Mouse (Mus musculus) ovary, postnatal 14 days (tissue): ENCODE measurements around the gene Smg5.
"Not testable (repeated sequence)": the region's sequence is repeated elsewhere in the genome, so short reads cannot be mapped to it uniquely, and the experiment has no call there.

Source experiments
- DNase-seq: peaks from one replicate; pipeline ENCODE4 v3.0.0; 2022; ENCODE audit warnings: low spot score

Smg5 gene

DNA sequence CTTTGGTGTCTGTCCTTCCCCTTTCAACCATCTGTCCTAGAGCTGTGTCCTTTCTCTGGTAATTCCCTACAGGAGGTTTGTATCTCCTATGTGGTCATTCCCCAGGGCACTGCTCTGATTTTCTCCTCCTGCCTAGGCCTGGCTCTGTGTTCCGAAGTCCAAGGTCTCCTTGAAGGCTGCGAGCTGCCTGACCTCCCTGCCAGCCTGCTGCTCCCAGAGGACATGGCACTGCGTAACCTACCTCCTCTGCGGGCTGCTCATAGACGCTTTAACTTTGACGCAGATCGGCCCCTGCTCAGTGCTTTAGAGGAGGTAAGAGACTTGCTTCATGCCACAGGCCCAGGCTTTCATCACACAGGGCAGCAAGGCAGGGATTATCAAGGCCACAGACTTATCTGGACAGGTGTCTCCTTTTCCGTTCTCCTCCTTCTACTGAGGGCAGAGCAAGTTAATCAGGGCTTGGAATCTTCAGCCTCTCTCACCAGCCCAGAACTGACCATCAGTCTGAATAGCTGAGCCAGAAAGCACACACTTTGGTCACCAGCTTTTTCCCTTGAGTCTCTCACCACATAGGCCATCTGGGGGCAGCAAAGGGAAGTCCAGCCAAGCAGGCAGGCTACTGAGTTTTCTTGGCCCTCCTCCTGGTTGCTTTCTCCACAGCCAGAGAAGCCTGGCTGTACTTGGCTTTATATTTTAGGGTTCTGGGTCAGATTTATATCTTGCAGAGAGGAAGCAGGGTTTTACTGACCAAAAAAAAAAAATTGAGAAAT, 18.5 kb downstream of the Smg5 start:
- no peak for DNase-seq

GRCm38 (mm10) chr3:88359584-88359983, 23.5 kb downstream of the Smg5 start:
- DNase-seq = no peak

DNA sequence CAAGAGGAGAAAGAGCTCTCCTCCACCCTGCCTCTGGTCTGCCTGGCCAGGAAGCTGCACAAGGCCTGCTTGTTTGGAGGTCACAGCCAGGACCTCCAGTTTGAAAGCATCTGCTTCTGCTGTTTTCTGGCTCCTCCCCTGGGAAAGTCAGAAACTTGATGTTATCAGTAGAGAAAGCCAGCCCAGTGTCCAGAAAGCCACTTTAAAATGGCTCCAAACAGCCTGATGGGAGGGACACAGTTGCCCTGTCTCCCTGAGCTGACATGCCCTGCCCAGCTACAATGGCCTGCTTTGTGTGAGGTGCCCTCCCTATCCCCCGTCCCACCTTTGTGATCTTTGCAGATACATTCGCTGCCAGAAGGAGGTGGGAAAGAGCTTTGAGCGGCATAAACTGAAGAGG, 23.9 kb downstream of the Smg5 start:
- DNase-seq = no peak

- no peak for DNase-seq
Measured at GRCm38 (mm10) chr3:88361096-88361495, 25.0 kb downstream of the Smg5 start.

DNA sequence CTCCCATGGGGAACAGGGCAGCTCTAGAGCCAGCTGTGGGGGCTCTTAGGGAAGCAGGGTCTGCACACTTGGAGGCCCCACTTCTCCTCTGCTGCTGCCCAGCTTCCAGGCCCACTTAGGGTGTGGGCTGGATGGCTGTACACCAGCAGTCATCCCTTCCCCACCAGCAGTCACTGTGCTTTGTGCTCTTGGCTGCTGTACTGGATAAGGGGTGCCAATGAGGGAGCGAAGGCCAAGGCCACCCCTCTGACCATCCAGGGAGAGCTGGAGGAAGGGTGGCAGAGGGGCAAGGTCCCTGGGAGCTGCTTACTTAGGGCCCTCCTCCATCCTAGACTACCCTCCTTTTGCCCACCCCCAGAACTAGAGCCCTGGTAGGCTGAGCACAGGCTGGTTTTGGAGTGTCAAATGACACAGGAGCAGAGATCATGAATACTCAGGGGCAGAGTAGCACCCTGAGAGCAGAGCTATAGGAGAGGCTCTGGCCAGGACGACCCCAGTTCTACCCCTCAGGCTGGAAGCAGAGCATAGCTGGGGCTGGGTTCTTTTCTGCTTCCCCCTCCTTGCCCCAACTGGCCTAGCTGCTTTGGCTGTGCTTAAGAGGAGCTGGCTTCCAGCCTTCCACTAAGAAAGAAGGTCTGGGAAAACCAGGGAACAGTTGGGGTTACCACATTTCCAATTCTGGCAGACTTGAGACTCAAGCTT, 25.7 kb downstream of the Smg5 start:
- DNase-seq = no peak

DNA sequence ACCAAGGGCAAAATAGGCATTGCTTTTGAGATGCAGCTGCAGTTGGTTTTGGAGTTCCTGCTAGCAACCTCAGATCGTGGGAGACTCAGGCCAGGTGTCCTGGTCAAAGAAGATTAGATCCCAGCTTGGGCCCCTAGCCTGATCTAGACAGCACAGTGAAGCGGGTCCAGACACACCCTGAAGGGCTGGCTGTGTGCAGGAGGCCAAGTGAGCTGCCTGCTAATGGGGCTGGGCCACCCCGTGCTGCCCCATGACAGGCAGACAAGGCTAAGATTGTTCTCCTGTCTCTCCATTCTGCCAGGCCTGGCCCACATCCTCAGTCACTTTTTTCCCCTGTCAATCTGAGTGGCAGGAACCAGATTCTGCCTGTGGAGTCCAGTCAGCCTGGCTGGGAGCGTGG, 27.6 kb downstream of the Smg5 start:
- no peak for DNase-seq

DNA sequence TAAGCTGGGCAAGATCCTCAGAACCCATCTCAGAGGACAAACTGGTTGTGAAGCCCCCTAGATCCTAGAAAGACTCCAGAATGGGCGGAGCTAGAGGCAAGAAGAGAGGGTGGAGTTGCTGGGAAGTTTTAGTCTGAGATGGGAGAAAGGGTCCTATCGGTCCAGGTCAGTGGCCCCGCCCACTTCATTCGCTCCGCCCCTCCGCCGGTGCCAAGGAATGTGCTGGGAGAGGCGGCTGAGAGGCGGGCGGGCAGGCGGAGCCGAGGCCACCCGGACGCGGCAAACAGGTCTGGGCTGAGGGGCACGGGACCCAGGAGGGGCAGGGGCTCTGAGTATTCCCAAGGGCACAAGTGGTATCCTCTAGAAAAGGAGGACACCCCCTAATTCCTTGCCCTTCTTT, 28.3 kb downstream of the Smg5 start, which contains the start of gene Paqr6:
Gene Paqr6, plus strand, starts transcription at position 248 of the 400 bp plus-strand sequence.
- DNase-seq = peak; percentile 82

DNA sequence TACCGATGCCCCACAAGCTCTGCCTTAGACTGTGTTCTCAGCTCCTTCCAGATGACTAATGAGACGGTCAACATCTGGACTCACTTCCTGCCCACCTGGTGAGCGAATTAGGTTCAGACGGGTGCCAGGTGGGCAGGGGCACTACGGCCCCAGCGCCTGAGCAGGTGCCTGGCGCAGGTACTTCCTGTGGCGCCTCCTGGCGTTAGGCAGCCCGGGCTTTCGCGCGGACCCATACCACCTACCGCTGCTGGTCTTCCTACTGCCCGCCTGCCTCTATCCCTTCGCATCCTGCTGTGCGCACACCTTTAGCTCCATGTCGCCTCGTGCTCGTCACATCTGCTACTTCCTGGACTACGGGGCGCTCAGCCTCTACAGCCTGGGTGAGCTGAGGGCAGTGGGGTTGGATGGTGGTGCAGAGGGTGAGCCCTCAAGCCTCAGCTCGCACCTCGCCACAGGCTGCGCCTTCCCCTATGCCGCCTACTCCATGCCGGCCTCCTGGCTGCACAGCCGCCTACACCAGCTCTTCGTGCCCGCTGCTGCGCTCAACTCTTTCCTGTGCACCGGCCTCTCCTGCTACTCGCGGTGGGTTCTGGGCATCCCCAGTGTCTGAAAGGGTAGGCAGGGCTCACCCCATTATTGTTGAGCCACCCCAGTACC, 29.8 kb downstream of the Smg5 start:
- DNase-seq = no peak

DNA sequence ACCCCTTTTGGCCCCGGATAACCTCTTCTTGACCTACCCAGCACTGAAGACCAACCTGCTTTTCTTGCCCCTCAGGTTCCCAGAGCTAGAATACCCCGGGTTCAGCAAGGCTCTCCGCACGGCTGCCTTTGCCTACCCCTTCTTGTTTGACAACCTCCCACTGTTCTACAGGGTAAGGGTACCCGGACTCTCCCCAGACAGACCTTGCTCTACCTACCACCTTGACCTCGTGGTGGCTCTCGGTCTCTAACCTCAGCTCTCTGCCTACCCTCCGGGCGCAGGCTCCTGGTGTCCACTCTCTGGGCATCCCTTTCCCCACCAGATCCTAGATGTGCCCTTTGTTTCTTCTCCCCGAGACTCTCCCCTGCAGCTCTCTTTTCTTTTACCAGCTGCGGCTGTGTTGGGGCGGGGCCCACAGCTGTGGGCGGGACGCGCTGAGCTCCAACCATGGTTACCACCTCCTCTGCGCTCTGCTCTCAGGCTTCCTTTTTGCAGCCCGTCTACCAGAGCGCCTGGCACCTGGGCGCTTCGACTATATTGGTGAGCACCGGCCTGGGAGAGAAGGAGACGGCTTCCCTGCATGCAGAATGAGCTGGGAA, 30.9 kb downstream of the Smg5 start:
- not testable (repeated sequence) for DNase-seq

DNA sequence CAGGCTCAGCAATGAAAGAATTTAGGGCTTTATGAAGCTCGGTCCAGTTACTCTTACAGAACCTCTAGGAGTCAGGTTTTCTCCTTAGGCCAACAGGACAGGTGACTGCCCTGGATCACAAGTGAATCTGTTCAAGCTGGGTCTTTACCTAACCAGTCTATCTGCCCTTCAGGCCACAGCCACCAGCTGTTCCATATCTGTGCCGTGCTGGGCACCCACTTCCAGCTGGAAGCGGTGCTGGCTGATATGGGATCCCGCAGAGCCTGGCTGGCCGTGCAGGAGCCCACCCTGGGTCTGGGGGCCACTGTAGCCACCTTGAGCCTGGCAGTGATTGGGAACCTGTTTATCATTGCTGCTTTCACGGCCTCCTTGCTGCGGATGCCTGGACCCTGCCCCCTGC, 31.5 kb downstream of the Smg5 start:
- not testable (repeated sequence) for DNase-seq

- not testable (repeated sequence) for DNase-seq
Measured at GRCm38 (mm10) chr3:88368511-88368910, 32.5 kb downstream of the Smg5 start.

DNA sequence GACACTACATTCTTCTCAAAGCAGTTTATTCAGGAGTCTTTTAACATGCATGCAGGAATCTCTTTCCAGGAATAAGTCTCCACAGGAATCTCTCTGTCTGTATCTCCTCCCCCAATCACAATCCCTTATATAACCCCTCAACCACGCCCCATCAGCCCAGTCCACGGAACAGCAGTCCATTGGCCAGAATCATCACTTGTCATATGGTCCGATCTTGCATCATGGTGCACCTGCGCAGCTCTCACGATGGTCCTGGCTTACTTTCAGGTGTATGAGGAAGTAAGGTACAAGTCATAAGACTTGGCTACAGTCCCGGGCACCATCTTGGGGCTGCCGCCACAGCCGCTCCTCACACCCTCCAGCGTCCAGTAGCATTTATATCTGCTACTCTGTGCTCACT, 36.6 kb downstream of the Smg5 start, which contains the start of gene Bglap3:
Gene Bglap3, minus strand, starts transcription at position 101 of the 400 bp plus-strand sequence.
- DNase-seq = not testable (repeated sequence)

- DNase-seq = not testable (repeated sequence)
Measured at GRCm38 (mm10) chr3:88375750-88376626, 39.9 kb downstream of the Smg5 start.

GRCm38 (mm10) chr3:88376644-88377043, 40.6 kb downstream of the Smg5 start:
- DNase-seq = not testable (repeated sequence)

- not testable (repeated sequence) for DNase-seq
Measured at GRCm38 (mm10) chr3:88378599-88378998, 42.5 kb downstream of the Smg5 start, which contains the start of gene Bglap2. TSS of gene Bglap2 (minus strand) at chr3:88378699.

DNA sequence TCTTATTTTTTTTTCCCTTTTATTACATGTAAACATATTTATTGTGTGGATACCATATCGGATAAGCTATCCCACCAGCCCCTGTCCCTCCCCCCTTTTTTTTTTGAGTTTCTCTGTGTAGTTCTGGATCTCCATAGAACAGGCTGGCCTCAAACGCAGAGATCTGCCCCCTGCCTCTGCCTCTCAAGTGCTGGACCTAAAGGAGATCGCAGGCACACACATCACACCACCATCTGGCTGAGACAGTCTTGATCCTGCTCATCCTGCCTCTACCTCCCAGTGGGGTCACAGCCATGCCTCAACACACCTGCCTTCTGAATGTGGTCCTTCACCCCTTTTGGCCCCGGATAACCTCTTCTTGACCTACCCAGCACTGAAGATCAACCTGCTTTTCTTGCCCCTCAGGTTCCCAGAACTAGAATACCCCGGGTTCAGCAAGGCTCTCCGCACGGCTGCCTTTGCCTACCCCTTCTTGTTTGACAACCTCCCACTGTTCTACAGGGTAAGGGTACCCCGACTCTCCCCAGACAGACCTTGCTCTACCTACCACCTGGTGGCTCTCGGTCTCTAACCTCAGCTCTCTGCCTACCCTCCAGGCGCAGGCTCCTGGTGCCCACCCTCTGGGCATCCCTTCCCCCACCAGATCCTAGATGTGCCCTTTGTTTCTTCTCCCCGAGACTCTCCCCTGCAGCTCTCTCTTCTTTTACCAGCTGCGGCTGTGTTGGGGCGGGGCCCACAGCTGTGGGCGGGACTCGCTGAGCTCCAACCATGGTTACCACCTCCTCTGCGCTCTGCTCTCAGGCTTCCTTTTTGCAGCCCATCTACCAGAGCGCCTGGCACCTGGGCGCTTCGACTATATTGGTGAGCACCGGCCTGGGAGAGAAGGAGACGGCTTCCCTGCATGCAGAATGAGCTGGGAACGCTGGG, 45.6 kb downstream of the Smg5 start:
- not testable (repeated sequence) for DNase-seq

DNA sequence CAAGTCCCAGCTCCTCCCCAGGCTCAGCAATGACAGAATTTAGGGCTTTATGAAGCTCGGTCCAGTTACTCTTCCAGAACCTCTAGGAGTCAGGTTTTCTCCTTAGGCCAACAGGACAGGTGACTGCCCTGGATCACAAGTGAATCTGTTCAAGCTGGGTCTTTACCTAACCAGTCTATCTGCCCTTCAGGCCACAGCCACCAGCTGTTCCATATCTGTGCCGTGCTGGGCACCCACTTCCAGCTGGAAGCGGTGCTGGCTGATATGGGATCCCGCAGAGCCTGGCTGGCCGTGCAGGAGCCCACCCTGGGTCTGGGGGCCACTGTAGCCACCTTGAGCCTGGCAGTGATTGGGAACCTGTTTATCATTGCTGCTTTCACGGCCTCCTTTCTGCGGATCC, 46.3 kb downstream of the Smg5 start:
- DNase-seq = not testable (repeated sequence)

DNA sequence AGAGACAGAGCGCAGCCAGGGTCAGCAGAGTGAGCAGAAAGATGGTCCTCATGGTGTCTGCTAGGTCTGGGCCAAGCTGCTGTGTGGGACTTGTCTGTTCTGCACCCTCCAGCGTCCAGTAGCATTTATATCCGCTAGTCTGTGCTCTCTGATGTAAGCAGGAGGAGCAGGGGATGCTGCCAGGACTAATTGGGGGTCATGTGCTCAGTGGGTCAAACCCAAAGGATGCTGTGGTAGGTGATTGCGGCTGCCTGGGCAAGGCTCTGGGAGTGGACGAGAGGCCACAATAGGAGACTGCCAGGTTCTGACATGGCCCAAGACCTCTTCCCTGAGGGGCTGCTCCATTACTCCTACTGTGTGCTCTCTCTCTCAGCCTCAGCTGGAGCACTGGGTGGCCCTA, 48.3 kb downstream of the Smg5 start, which contains the start of gene Bglap:
Gene Bglap, minus strand, starts transcription at position 101 of the 400 bp plus-strand sequence.
- no peak for DNase-seq

DNA sequence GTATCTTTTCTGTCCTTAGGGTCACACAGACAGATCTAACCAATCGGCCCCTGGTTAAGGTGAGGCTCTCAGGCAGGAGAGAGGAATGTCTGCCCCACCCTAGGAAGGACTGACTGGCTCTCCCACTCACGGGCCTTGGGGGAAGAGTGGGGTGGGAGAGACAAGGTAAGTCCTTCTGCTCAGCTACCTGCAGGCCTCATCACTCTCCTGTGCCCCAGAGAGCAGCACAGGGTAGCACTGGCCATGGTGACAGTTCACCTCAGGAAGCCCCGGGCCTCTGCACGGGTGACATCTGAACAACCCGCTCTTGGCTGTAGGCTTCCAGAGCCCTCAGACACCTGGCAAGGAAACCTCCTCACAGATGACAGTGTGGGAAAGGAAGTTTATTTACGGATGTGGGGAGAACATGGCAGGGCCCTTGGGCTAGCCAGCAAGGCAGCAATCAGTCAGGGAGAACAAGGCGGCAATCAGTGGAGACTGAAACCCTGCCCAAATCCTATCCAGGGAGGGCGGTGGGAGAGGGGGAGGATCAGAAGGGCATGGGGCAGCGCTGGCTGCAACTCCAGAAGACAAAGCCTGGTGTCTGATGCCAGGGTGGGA, 57.8 kb downstream of the Smg5 start:
- no peak for DNase-seq

GRCm38 (mm10) chr3:88395288-88395687, 59.2 kb downstream of the Smg5 start:
- no peak for DNase-seq
